Mouse (Mus musculus) mouse embryonic stem cell (cell line): ENCODE results near the gene Arap1.

Source experiments
- in situ Hi-C, 2 experiments: fragments of 300-500 bp; cut with MboI; formaldehyde crosslinking; loops; 1 replicate in 1 of 2; 3 replicates in 1 of 2; pipeline ENCODE4 v1.14.3; 2019 to 2020; ENCODE audit warnings: low sequenced_read_pairs in 2 of 2, low pct_unique_long_range_greater_than_20kb in 1 of 2, mixed read lengths in 1 of 2; ENCODE audit not compliant: unreplicated experiment in 1 of 2

Gene Arap1

DNA sequence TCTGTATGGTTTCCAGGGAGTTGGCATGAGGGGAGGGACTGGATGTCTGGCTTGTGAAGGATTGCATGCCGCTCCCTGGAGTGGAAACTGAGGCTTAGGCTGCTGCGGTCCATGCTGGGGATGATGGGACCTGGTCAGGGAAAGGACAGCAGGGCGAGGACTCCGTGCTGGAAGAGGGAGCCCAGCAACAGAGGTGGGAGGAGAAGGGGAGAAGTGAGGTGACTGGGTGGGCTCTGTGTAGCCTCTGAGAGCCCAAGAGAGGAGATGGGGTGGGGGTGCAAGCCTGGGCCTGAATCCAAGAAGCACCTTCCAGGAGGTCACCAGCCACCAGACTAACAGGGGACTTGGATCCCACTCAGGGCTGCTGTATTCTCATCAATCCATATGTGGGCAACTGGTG is 108.5 kb downstream of the Arap1 start:
- in situ Hi-C loops: no loop called here

- in situ Hi-C loops: no loop called here
Observed at GRCm38 (mm10) chr7:101456789-101457188, 108.9 kb downstream of the Arap1 start.

- in situ Hi-C loops: no loop called here
Observed at GRCm38 (mm10) chr7:101457283-101457682, 109.4 kb downstream of the Arap1 start.

DNA sequence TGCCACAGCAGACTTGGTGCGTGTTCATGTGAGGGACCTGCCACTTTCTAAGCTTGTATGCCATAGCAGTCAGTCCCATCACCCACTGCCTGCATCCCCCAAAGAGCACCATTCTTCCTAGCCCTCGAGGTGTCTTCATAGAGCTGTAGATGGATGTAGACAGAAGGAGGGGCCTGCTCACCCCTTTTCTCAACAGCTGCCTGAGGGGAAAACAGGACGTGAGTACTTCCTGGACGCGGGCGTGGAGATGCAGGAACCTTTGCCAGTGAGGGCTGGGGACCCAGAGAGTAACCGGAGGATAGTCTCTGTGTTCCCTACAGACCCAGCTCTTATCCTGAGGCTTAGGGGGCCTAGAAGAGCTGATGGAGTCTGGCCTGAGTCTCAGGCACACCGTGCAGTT is 109.9 kb downstream of the Arap1 start:
- in situ Hi-C loops: no loop called here

DNA sequence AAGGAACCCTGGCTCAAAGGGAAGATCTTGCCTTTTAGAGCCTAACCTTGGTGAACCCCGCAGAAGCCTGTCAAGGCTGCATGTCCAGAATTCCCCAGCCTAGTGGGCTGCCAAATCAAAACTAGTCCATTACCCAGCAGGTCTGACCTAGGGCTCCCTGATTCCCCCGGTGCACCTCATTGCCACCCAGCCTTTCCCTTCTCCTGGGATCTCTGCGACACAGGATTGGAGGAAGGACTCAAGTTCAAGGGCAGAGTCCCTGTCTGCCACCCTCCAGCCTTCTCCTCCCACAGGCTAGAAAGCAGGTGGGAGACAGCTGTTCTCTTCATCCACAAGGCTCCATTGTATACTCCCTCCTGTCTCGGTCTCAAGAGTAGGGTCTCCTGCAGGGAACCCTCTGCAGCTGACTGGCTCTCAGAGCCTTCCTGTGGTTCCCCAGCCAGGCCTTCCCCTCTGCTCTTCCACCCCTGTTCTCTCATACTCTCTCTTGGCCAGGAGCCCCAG is 110.5 kb downstream of the Arap1 start:
- in situ Hi-C loops: no loop called here

DNA sequence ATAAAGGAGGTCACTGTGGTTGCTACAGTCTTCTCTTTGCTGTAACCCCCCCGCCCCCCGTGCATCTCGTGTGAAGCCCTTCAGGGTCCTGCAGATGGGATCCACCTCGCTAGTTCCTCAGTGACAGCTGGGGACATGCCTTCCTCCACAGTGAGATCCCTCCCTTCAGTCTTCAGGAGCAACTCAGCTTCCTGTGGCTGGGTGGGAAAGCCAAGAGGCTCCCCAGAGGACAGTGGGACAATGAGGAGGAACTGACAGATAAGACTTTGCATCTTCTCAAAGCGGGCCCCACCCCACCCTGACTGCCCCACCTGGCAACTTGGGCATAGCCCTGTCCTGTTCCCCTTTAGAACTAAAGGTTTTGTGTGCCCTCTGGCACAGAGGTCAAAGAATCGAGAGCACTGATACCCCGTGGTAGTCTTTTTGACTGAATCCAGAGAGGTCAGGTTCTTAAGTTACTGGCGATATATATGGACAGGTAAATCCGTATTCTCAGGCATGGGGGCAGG is 111.5 kb downstream of the Arap1 start:
- in situ Hi-C loops: no loop called here

DNA sequence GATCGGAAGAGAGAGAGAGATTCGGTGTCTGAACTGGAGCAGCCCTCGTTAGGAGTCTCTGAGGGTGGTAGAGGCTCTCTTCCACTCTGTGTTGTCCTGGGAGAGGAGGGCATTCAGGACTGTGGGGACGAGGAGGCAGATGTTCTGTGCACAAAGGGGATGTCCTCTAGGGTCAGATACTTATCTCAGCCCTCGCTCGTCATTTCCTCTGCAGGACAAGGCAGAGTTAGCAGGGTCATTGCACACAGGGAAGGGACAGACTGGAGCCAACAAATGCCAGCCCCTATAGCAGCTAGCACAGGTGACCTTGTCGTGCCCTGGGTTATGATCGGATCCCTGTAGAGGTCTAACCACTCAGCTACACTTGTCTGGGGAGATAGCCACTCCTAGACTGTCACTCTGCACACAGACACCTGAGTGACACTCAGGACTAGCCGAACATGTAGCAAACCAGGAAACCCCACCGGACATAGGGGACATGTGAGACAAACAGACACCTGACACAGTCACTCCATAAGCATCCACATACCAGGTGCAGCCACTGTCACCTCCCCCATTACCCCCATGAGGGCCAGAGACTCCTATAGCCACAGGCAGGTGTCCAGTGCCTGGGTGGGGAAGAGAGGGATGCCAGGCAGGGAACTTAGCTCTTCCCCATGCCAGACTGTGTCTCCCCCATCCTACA is 112.2 kb downstream of the Arap1 start:
- in situ Hi-C loops: no loop called here

- in situ Hi-C loops: no loop called here
Observed at GRCm38 (mm10) chr7:101460608-101460957, 112.7 kb downstream of the Arap1 start.

- in situ Hi-C loops: no loop called here
Observed at GRCm38 (mm10) chr7:101461571-101461970, 113.7 kb downstream of the Arap1 start.
